Mouse (Mus musculus) left cerebral cortex, postnatal 4 days (tissue): ENCODE measurements at regions not wholly inside any gene's neighbourhood (a gene's known extent, or its start where the extent isn't known, plus 50 kb on each side); places are given as distances from the start of the nearest gene placed in this dataset.

Source experiments
- DNase-seq: peaks from one replicate; pipeline ENCODE4 v3.0.0-alpha.2; 2022
- intact Hi-C: fragments of 180-260 bp; cut with DNase I; formaldehyde crosslinking; loops from one replicate; pipeline ENCODE4 v1.15.1; 2025

- intact Hi-C loops: no loop called here
Measured at GRCm38 (mm10) chr9:32002924-32003323, 89.7 kb upstream of the Barx2 start.

GRCm38 (mm10) chr9:32003730-32004129 is 90.5 kb upstream of the Barx2 start:
- no peak for DNase-seq
- intact Hi-C loops: no loop called here

More at GRCm38 (mm10) chr9:32002924-32003323, 89.7 kb upstream of the Barx2 start:
- no peak for DNase-seq

GRCm38 (mm10) chr9:32005348-32005747 is 92.1 kb upstream of the Barx2 start:
- intact Hi-C loops: no loop called here
- no peak for DNase-seq

DNA sequence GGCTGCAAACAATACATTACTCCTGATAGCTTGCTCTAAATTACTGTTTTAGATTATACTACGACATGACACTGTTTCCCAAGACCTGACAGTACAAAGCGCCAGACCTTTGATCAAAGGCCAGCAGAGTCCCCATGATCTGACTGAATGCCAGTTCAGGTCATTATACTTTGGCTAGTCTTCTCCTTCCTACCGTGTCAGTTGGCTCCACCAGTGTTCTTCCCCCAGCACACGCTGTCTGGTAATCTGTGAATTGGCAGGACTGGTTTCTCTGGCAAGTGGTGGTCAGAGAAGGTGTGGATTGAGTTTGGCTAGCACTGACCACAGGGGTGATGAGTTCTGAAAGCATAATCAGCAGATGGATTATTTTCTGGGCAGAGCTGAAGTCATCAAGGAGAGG is 93.1 kb upstream of the Barx2 start:
- peak; percentile 78 for DNase-seq
- intact Hi-C loops: no loop called here

DNA sequence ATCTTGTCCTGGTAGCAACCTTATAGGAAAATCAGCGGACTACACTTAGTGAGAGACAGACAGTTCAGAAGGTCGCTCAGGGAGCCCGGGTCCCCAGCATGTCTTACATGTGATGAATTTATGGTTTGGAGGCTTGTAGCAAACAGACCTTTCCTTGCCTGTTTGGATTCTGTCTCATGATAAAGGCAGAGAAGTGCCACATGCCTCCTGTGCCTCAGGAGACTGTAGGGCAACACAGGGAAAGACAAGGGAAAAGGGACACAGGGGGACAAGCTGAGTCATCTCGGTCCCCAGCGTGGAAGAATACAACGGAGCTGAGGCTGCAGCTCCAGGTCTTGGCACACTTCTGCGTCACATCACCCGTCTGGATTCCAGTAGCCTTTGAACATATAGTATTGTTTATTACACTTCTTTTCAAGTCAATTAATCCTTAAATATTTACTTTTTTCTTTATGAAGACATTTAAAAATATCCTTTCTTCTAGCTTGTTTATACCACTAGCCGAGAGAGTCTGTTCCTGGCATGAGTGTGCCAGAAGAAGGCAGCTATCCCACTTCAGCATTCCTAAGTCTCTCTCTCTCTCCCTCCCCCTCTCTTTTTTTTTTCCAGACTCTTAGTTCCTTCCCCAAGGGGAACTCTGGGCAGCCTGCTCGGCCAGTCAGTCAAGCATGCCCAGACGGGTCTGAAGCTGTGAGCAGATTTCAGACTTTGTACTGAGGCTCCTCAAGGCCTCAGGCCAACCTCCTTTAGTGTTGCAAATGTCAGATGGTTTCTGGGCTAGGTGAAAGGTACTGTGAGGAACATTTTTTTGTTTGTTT is 97.9 kb upstream of the Barx2 start:
- intact Hi-C loops: no loop called here
- DNase-seq: no peak

DNA sequence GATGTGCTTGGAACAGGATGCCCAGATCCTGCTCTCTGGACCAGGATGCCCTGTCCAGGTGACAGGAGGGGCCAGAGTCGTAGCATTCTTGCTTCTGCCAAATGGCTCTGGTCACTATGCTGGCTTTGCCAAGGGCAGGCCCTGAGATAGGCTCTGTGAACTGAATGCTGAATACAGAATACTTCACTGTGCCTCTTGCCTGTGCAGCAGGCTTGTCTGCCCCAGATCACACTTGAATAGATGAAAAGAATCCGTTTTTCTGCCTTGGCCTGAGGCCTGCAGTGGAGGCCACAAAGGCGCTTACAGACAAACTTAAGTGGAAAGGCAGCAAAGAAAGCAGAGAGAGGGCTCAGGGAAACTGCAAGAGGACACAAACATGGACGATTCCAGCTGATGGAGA is 99.7 kb upstream of the Arhgap32 start:
- intact Hi-C loops: no loop called here
- peak; percentile 38 for DNase-seq

- DNase-seq: no peak
Measured at GRCm38 (mm10) chr9:32018020-32018419, 97.9 kb upstream of the Arhgap32 start.

DNA sequence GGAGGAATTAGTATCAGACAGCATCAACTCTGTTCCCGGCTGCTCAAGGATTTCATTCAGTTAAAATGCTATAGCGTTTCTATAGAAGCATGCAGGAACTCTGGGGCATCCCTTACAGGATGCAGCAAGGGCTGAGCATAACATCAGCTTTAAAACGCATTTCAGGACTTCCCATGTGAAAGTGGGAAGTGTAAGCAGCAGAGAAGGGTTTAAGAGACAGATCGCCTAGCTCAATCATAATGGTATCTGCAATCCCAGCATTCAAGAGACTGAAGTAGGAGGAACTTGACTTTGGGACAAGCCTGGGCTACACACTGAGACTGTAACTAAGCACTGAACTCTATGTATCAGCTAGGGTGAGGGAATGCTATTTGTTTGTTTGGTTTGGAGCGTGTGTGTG is 96.2 kb upstream of the Arhgap32 start:
- no peak for DNase-seq
- intact Hi-C loops: loop anchor here (5.0 kb wide), 1 partner anchor 37 kb away; no protein-coding TSS in a partner anchor

More at GRCm38 (mm10) chr9:32018020-32018419, 97.9 kb upstream of the Arhgap32 start:
- intact Hi-C loops: no loop called here

- no peak for DNase-seq
- intact Hi-C loops: loop anchor here (5.0 kb wide), 1 partner anchor 39 kb away; no protein-coding TSS in a partner anchor
Measured at GRCm38 (mm10) chr9:32020942-32021731, 94.8 kb upstream of the Arhgap32 start.

DNA sequence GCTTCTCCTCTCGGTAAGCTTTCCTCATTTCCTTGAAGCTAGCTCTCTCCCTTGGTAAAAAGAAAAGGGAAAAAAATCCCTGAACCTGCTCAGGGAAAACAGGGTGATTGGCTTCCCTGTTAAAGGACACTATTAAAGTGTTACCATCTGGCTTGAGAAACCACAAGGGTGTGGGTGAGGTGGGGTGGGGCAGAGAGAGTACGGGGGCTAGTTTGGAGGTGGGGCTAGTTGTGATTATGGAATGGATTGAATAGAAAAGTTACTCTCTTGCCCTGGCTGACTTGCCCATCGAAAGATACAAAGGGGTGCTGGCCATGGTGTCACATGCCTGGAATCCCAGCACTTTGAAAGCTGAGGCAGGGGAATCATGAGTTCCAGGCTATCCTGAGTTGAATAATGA is 94.2 kb upstream of the Arhgap32 start:
- intact Hi-C loops: loop anchor here (5.0 kb wide), 1 partner anchor 39 kb away; no protein-coding TSS in a partner anchor
- no peak for DNase-seq

- intact Hi-C loops: loop anchor here (5.0 kb wide), 1 partner anchor 41 kb away; no protein-coding TSS in a partner anchor
- DNase-seq: no peak
Measured at GRCm38 (mm10) chr9:32022996-32023395, 92.9 kb upstream of the Arhgap32 start.

GRCm38 (mm10) chr9:32024767-32025166 is 91.2 kb upstream of the Arhgap32 start:
- intact Hi-C loops: loop anchor here (5.0 kb wide), 1 partner anchor 42 kb away; no protein-coding TSS in a partner anchor
- no peak for DNase-seq

DNA sequence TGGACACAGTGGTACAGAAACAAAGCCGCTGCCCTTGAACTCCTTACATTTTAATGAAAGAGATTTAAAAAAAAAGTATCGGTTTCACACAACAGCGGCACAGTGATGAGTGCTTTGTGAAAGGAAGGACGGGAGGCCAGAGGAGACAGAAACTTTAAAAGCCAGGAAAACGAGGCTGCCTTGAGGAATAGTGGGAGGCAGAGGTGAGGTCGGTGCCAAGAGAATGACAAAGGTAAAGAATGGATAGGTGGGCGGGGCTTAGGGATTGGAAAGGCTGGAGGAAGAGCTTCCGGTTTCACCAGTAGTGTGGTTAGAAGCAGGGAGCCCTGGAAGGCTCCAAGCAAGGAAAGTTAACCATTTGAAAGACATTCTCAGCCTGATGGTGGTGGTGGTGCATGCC is 88.0 kb upstream of the Arhgap32 start:
- DNase-seq: no peak
- intact Hi-C loops: no loop called here

DNA sequence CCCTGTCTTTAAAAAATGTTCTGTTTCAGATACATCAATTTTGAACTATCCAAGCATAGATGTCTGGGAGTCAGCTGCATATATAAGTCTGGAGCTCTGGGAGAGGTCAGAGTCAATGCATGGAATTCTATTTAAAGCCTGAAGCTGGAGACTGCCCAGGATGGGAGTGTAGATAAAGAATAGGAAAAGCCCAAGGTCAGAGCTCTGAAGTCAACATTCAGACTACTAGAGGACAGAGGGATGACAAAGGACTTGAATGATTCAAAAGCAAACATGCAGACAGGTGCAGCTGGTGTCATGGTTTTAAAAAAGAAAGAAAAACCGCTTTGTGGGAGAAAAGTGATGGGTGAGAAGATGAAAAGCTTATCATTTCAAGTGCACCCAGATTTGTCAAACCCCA is 86.9 kb upstream of the Arhgap32 start:
- intact Hi-C loops: no loop called here
- DNase-seq: no peak

DNA sequence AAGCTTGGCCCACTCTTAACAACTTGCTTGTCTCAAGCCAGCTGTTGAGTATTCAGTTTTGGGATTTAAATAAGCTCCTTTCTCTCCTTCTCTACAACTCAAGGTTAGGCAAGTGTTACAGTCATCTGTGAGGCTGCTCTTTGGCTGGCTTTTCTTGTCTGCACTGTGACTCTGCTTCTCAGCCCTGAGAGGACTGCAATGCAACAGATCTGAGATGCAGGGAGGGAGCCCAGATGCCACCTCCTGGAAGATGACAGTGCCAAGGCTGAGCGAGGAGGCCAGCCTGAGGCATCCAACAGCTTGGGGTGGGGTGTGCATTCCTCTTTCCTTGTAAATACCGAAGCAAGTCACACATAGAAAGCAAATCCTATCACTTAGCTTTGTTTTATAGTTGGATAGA is 86.2 kb upstream of the Arhgap32 start:
- intact Hi-C loops: loop anchor here (5.0 to 10.0 kb wide), 2 partner anchors 57 to 125 kb away; no protein-coding TSS in a partner anchor
- peak; percentile 20 for DNase-seq

DNA sequence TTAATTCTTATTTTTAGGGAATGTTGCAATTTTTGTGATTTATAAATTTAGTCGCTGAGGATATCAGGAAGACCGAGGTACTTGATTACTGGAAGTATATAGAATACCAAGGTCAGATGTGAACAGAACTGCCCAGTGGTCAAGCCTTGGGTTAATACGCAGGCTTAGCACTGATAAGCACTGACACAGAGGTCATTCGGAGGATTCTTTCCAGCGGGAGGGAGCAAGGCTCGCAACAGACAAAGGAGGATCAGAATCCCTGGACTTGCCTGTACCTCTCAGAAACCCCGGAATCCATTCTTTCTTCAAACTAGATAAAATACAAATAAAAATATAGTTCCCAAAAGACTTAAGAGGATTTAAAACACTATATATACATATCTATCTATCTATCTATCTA is 85.7 kb upstream of the Arhgap32 start:
- intact Hi-C loops: loop anchor here (5.0 to 10.0 kb wide), 2 partner anchors 58 to 125 kb away; no protein-coding TSS in a partner anchor

GRCm38 (mm10) chr9:32031950-32032453 is 83.9 kb upstream of the Arhgap32 start:
- peak; percentile 87 for DNase-seq
- intact Hi-C loops: loop anchor here (5.0 to 10.0 kb wide), 2 partner anchors 60 to 123 kb away; no protein-coding TSS in a partner anchor

More for the DNA sequence above, 85.7 kb upstream of the Arhgap32 start:
- no peak for DNase-seq

DNA sequence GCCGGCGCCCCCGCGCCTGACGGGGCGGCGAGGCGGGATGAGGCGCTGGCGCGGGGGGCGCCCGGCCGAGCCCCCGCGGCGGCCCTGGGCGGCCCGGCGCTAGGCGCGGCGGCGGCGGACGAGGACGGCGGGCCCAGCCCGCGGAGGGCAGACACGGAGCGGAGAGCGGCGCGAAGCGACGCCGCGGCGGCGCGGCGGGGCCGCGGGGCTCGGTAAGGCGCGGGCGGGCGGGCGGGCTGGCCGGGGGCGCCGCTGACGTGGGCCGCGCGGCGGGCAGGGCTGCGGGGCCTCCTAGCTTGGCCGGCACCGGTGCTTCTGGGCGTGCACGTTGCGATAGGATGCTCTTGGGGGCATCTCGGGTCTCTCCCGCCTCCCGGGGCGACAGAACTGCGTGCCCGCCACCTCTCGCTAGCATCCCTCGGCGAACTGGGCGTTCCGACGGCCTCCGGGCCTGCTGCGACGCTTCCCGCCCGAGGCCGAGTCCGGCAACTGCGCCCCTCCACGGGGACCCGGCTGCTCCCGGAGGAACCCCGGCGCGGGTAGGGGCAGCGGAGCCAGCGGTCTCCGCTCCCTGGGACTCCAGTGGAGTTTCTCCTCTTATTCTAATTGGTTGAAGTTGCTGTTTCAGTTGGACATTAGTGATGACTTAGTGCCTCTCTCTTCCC is 83.3 kb upstream of the Arhgap32 start:
- intact Hi-C loops: loop anchor here (5.0 to 10.0 kb wide), 2 partner anchors 60 to 122 kb away; no protein-coding TSS in a partner anchor

DNA sequence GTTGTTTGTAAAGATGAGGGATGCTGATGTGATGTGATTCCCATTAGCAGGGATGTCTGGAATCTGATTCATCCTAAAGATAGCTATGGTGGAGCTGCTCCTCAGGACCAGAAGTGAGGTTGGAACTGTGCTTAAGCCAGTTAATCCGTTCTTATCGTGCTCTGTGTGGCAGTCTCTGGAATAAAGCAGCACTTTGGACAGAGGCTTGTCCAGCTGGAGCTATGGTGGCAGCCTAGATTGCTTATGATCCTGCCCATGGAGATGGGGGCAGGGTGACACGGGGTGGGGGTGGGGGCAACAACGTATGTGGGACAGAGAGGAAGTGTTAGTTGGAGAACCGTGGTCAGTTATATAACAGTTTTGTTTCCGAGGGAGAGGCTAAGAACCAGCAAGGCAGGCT is 82.0 kb upstream of the Arhgap32 start:
- no peak for DNase-seq
- intact Hi-C loops: loop anchor here (5.0 to 10.0 kb wide), 2 partner anchors 62 to 121 kb away; no protein-coding TSS in a partner anchor

More for the DNA sequence above, 83.3 kb upstream of the Arhgap32 start:
- DNase-seq: peak; percentile 36

DNA sequence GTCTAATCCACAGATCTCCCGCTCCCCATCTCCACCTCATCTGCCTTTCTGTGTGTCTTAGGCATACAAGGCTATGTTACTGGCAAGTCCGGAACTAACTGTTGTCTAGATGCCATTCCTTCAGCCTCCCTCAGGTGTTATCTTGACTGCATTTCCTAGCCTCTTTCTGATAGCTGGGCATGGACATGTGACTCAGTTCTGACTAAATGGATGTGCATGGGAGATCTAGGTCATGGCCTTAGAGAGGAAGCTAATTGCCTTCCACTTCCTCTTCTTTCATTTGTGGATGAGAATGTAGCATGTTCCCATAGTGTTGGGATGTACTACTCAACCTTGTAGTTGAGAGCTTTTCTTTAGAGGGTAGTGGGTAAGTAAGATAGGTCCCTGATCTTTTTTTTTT is 75.9 kb upstream of the Arhgap32 start:
- intact Hi-C loops: loop anchor here (10.0 kb wide), 1 partner anchor 115 kb away; no protein-coding TSS in a partner anchor
- no peak for DNase-seq
